In the genomic region with DNA sequence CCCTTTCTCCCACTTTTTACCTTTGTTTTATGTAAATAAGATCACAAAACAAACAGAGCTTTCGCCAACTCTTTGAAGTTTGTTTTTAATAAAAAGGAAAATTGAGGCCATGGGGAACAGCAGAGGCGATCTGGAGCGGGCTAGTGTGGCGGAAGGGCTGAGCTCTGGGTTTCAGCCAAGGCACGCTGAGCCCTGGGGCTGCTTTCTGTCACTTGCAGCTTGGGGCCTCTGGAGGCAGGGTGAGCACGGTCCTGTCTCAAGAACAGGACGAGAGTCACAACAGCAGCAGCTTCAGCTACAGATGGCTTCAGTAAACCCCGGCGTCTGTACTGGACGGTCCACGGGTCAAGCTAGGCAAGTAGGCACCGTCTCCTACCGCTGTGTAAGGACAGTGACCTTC, we compare ENCODE assay signal across 8 mouse cellular contexts.
DNase-seq lines count a peak whose midpoint lies in the region; ATAC-seq and TF ChIP-seq lines count a peak whose summit lies in the region.

No protein-coding gene starts in this region.

- H3K36me3 ChIP-seq in hindbrain, embryonic 10.5 days: no peaks in the 10 kb centered on the region
- H3K36me3 ChIP-seq in hindbrain, embryonic 12.5 days: no peaks in the 10 kb centered on the region
- no peaks in the 10 kb centered on the region for H3K36me3 ChIP-seq in intestine, embryonic 15.5 days
- no peaks in the 10 kb centered on the region for H3K36me3 ChIP-seq in lung, embryonic 14.5 days (ENCODE audit: insufficient read depth)

- H3K4me3 ChIP-seq in hindbrain, embryonic 10.5 days: no peak overlapping the region
- H3K4me3 ChIP-seq in hindbrain, embryonic 12.5 days: no peak overlapping the region
- no peak overlapping the region for H3K4me3 ChIP-seq in gastrocnemius, adult 2 months
- no peak overlapping the region for H3K4me3 ChIP-seq in intestine, embryonic 15.5 days (replicated peaks)
- H3K4me3 ChIP-seq in lung, embryonic 14.5 days (ENCODE audit: low read depth, low read length): no peak overlapping the region

- intact Hi-C loops in gastrocnemius, adult 2 months (cut with DNase I): no loop called here

- TF ChIP-seq CTCF in gastrocnemius, adult 2 months (IDR thresholded peaks at IDR 0.05): peak; percentile 43
- TF ChIP-seq CTCF in lung, embryonic 14.5 days (IDR thresholded peaks at IDR 0.05; ENCODE audit: low read depth): peak; percentile 60

- 28% methylated on average over 13 of the region's 13 CpGs for WGBS in hindbrain, embryonic 10.5 days
- WGBS in hindbrain, embryonic 12.5 days: 28% methylated on average over 13 of the region's 13 CpGs
- WGBS in intestine, embryonic 15.5 days: 33% methylated on average over 13 of the region's 13 CpGs
- 25% methylated on average over 13 of the region's 13 CpGs for WGBS in lung, embryonic 14.5 days

- H3K4me1 ChIP-seq in hindbrain, embryonic 10.5 days (replicated peaks): peaks cover 17% of the 10 kb centered on the region; the same call in 1 of the 2 replicates
- peaks cover 6% of the 10 kb centered on the region for H3K4me1 ChIP-seq in hindbrain, embryonic 12.5 days
- no peaks in the 10 kb centered on the region for H3K4me1 ChIP-seq in intestine, embryonic 15.5 days (replicated peaks)
- 0 out of 2 replicates have a peak, but pooled peaks cover 3% of the 10 kb centered on the region for H3K4me1 ChIP-seq in lung, embryonic 14.5 days (ENCODE audit: insufficient read depth)

- H3K27ac ChIP-seq in hindbrain, embryonic 10.5 days: peak overlapping the region; percentile 23; the same call in 1 of the 2 replicates
- H3K27ac ChIP-seq in hindbrain, embryonic 12.5 days: no peak overlapping the region
- no peak overlapping the region for H3K27ac ChIP-seq in gastrocnemius, adult 2 months
- H3K27ac ChIP-seq in intestine, embryonic 15.5 days: no peak overlapping the region
- H3K27ac ChIP-seq in lung, embryonic 14.5 days (ENCODE audit: low read depth): no peak overlapping the region

- no peak overlapping the region for H3K9ac ChIP-seq in hindbrain, embryonic 12.5 days
- no peak overlapping the region for H3K9ac ChIP-seq in intestine, embryonic 15.5 days
- no peak overlapping the region for H3K9ac ChIP-seq in lung, embryonic 14.5 days

- peak; percentile 43 for DNase-seq in hindbrain, embryonic 10.5 days (ENCODE audit: low spot score)
- DNase-seq in cerebellum, adult 8-10 months: peak; percentile 69
- DNase-seq in gastrocnemius, adult 2 months: peak; percentile 68
- peak; percentile 85 for DNase-seq in lung, embryonic 14.5 days
- DNase-seq in retina, postnatal 7 days (ENCODE audit: low read depth, low spot score): peak; percentile 42
- DNase-seq in thymus, postnatal 10 days (ENCODE audit: low spot score in 2 of 2): no peak

- no peak overlapping the region for H3K4me2 ChIP-seq in hindbrain, embryonic 12.5 days (replicated peaks)
- no peak overlapping the region for H3K4me2 ChIP-seq in intestine, embryonic 15.5 days (replicated peaks)
- H3K4me2 ChIP-seq in lung, embryonic 14.5 days: no peak overlapping the region

- no peak for ATAC-seq in hindbrain, embryonic 12.5 days (ENCODE audit: low FRiP score)
- ATAC-seq in intestine, embryonic 15.5 days: peak; percentile 65
- peak; percentile 91 for ATAC-seq in lung, embryonic 14.5 days (ENCODE audit: insufficient read depth)

- H3K27me3 ChIP-seq in hindbrain, embryonic 10.5 days (ENCODE audit: insufficient read depth, poor library complexity, severe bottlenecking): 0 out of 2 replicates have a peak, but pooled peaks cover 9% of the 10 kb centered on the region
- H3K27me3 ChIP-seq in hindbrain, embryonic 12.5 days: peaks cover 3% of the 10 kb centered on the region; the same call in 1 of the 2 replicates
- H3K27me3 ChIP-seq in intestine, embryonic 15.5 days (replicated peaks): no peaks in the 10 kb centered on the region
- no peaks in the 10 kb centered on the region for H3K27me3 ChIP-seq in lung, embryonic 14.5 days (ENCODE audit: insufficient read depth, low read length)

- H3K9me3 ChIP-seq in hindbrain, embryonic 10.5 days: no peaks in the 10 kb centered on the region
- no peaks in the 10 kb centered on the region for H3K9me3 ChIP-seq in hindbrain, embryonic 12.5 days (replicated peaks)
- no peaks in the 10 kb centered on the region for H3K9me3 ChIP-seq in intestine, embryonic 15.5 days
- no peaks in the 10 kb centered on the region for H3K9me3 ChIP-seq in lung, embryonic 14.5 days (ENCODE audit: low read depth, low read length)

Comparison
In these comparisons a context has a peak if more than half of its experiments do, and no peak if none do; other contexts are left out.
1. DNase-seq: peak in hindbrain, embryonic 10.5 days (single experiment), cerebellum, adult 8-10 months (single experiment), gastrocnemius, adult 2 months (single experiment), lung, embryonic 14.5 days (single experiment) and retina, postnatal 7 days (single experiment); none in thymus, postnatal 10 days (0 of 2).